Mouse (Mus musculus): ENCODE measurements at regions not wholly inside any gene's neighbourhood (a gene's known extent, or its start where the extent isn't known, plus 50 kb on each side); places are given as distances from the start of the nearest gene placed in this dataset.

GRCm38 (mm10) chr1:61295219-61295618 lies 317.5 kb downstream of the Icos start:
- no peaks in the 10 kb centered on the region for H3K4me1 ChIP-seq (ENCODE audit: control insufficient read depth, insufficient read depth)
- no peak overlapping the region for H3K4me2 ChIP-seq (ENCODE audit: low read depth, low read length)
- ATAC-seq (ENCODE audit: insufficient read depth, low read depth) (no peak), DNase-seq (ENCODE audit: low spot score) (no peak)
- H3K9ac ChIP-seq (replicated peaks; ENCODE audit: low read depth, low read length) = no peak overlapping the region
- H3K4me3 ChIP-seq (ENCODE audit: low read depth, low read length) = no peak overlapping the region
- H3K27ac ChIP-seq (ENCODE audit: low read depth) = no peak overlapping the region
- TF ChIP-seq EP300 (IDR thresholded peaks at IDR 0.05; ENCODE audit: low read depth) (no peak), CTCF (IDR thresholded peaks at IDR 0.05; ENCODE audit: low read depth) (no peak)
- H3K9me3 ChIP-seq (replicated peaks; ENCODE audit: control insufficient read depth, low read length) = no peaks in the 10 kb centered on the region
- H3K27me3 ChIP-seq (ENCODE audit: control insufficient read depth, insufficient read depth, low read length) = no peaks in the 10 kb centered on the region
- 71% methylated on average over 3 of the region's 3 CpGs for WGBS
- no peaks in the 10 kb centered on the region for H3K36me3 ChIP-seq (replicated peaks; ENCODE audit: control insufficient read depth, insufficient read depth, low read length)

DNA sequence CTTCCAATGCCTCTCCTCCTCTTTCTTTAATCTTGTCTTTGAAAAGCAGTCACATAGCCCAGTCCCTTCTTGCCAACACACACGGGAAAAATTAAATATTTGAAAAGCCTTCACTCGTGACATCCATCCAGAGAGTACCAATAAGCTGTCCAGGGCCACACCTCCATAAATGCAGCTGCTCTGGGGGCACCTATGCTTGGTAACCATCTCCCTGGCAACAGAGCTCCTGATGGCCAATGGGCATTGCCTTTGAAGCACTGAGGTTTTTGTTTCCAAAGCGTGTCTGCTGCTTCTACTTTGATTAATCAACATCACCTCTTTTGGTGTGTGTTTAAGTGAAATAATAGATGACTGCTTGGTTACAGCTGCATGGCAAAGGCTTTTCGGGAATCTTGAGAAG lies 319.1 kb downstream of the Icos start:
- WGBS = 62% methylated on average over 4 of the region's 4 CpGs
- TF ChIP-seq CTCF (IDR thresholded peaks at IDR 0.05; ENCODE audit: low read depth) = no peak
- TF ChIP-seq EP300 (IDR thresholded peaks at IDR 0.05; ENCODE audit: low read depth) = no peak
- Histone ChIP-seq H3K4me2 (ENCODE audit: low read depth, low read length) (no peak overlapping the region), H3K4me1 (ENCODE audit: control insufficient read depth, insufficient read depth) (no peaks in the 10 kb centered on the region), H3K4me3 (ENCODE audit: low read depth, low read length) (no peak overlapping the region), H3K9ac (replicated peaks; ENCODE audit: low read depth, low read length) (no peak overlapping the region), H3K9me3 (replicated peaks; ENCODE audit: control insufficient read depth, low read length) (no peaks in the 10 kb centered on the region), H3K27me3 (ENCODE audit: control insufficient read depth, insufficient read depth, low read length) (no peaks in the 10 kb centered on the region), H3K27ac (ENCODE audit: low read depth) (no peak overlapping the region), H3K36me3 (replicated peaks; ENCODE audit: control insufficient read depth, insufficient read depth, low read length) (no peaks in the 10 kb centered on the region)
- DNase-seq (ENCODE audit: low spot score) (no peak), ATAC-seq (ENCODE audit: insufficient read depth, low read depth) (no peak)

GRCm38 (mm10) chr1:61297361-61297760 lies 319.6 kb downstream of the Icos start:
- Histone ChIP-seq H3K4me1 (ENCODE audit: control insufficient read depth, insufficient read depth) (no peaks in the 10 kb centered on the region), H3K4me3 (ENCODE audit: low read depth, low read length) (no peak overlapping the region), H3K36me3 (replicated peaks; ENCODE audit: control insufficient read depth, insufficient read depth, low read length) (no peaks in the 10 kb centered on the region), H3K4me2 (ENCODE audit: low read depth, low read length) (no peak overlapping the region), H3K27ac (ENCODE audit: low read depth) (no peak overlapping the region), H3K27me3 (ENCODE audit: control insufficient read depth, insufficient read depth, low read length) (no peaks in the 10 kb centered on the region), H3K9me3 (replicated peaks; ENCODE audit: control insufficient read depth, low read length) (no peaks in the 10 kb centered on the region), H3K9ac (replicated peaks; ENCODE audit: low read depth, low read length) (no peak overlapping the region)
- WGBS = 81% methylated on average over 3 of the region's 3 CpGs
- ATAC-seq (ENCODE audit: insufficient read depth, low read depth) = no peak
- DNase-seq (ENCODE audit: low spot score) = no peak
- TF ChIP-seq CTCF (IDR thresholded peaks at IDR 0.05; ENCODE audit: low read depth) (no peak), EP300 (IDR thresholded peaks at IDR 0.05; ENCODE audit: low read depth) (no peak)

DNA sequence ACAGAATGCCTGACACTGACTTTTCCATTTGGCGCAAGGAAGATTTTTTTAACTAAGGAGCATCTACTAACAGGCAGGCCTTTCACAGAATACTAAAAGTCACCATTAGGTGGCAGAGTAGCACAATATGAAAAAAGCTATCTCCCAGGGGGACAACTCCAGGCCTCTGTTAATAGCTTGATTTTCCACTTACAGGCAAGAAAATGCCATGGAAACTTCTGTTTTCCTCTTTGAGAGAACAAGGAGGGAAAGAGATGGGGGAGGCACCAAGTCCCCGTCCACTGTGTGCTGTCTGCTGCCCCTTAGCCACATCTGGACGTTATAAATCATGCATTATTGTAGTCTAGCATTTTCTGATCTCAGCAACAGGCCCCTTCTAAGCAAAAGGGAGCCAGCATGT lies 320.3 kb downstream of the Icos start:
- no peaks in the 10 kb centered on the region for H3K27me3 ChIP-seq (ENCODE audit: control insufficient read depth, insufficient read depth, low read length)
- H3K4me3 ChIP-seq (ENCODE audit: low read depth, low read length) = no peak overlapping the region
- no peak overlapping the region for H3K9ac ChIP-seq (replicated peaks; ENCODE audit: low read depth, low read length)
- TF ChIP-seq CTCF (IDR thresholded peaks at IDR 0.05; ENCODE audit: low read depth) = peak; percentile 65
- TF ChIP-seq EP300 (IDR thresholded peaks at IDR 0.05; ENCODE audit: low read depth) = no peak
- no peaks in the 10 kb centered on the region for H3K9me3 ChIP-seq (replicated peaks; ENCODE audit: control insufficient read depth, low read length)
- no peaks in the 10 kb centered on the region for H3K4me1 ChIP-seq (ENCODE audit: control insufficient read depth, insufficient read depth)
- H3K4me2 ChIP-seq (ENCODE audit: low read depth, low read length) = no peak overlapping the region
- DNase-seq (ENCODE audit: low spot score) (peak; percentile 76), ATAC-seq (ENCODE audit: insufficient read depth, low read depth) (peak; percentile 47; the same call in 1 of the 2 replicates)
- no peak overlapping the region for H3K27ac ChIP-seq (ENCODE audit: low read depth)
- H3K36me3 ChIP-seq (replicated peaks; ENCODE audit: control insufficient read depth, insufficient read depth, low read length) = no peaks in the 10 kb centered on the region
- 34% methylated on average over 3 of the region's 3 CpGs for WGBS

DNA sequence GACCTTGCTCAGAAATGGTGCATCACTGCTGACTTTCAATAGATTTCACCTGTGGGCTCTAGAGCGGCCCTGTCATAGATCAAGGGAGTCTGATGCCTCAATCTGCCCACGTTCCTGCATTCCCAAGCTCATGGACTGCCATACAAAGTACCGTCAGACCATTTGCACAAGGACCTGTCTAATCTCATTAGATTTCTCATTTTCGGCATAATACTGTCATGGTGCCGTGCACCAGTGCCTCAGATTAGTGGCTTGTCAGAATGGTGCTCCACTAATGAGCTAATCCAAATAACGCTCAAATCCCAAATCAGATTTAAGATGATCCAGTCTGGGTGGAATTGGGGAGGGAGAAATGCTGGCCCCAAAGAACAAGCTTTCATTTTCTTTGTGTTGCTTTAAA lies 321.1 kb downstream of the Icos start:
- DNase-seq (ENCODE audit: low spot score) = no peak
- Histone ChIP-seq H3K27ac (ENCODE audit: low read depth) (no peak overlapping the region), H3K36me3 (replicated peaks; ENCODE audit: control insufficient read depth, insufficient read depth, low read length) (no peaks in the 10 kb centered on the region), H3K9me3 (replicated peaks; ENCODE audit: control insufficient read depth, low read length) (no peaks in the 10 kb centered on the region), H3K4me1 (ENCODE audit: control insufficient read depth, insufficient read depth) (0 out of 2 replicates have a peak, but pooled peaks cover 3% of the 10 kb centered on the region), H3K9ac (replicated peaks; ENCODE audit: low read depth, low read length) (no peak overlapping the region), H3K4me2 (ENCODE audit: low read depth, low read length) (no peak overlapping the region), H3K27me3 (ENCODE audit: control insufficient read depth, insufficient read depth, low read length) (no peaks in the 10 kb centered on the region), H3K4me3 (ENCODE audit: low read depth, low read length) (no peak overlapping the region)
- TF ChIP-seq EP300 (IDR thresholded peaks at IDR 0.05; ENCODE audit: low read depth) = no peak
- TF ChIP-seq CTCF (IDR thresholded peaks at IDR 0.05; ENCODE audit: low read depth) = no peak
- 87% methylated on average over 6 of the region's 6 CpGs for WGBS
- ATAC-seq (ENCODE audit: insufficient read depth, low read depth) = no peak

- H3K27me3 ChIP-seq (ENCODE audit: control insufficient read depth, insufficient read depth, low read length) = no peaks in the 10 kb centered on the region
- DNase-seq (ENCODE audit: low spot score) (no peak), ATAC-seq (ENCODE audit: insufficient read depth, low read depth) (no peak)
- H3K4me2 ChIP-seq (ENCODE audit: low read depth, low read length) = no peak overlapping the region
- H3K9ac ChIP-seq (replicated peaks; ENCODE audit: low read depth, low read length) = no peak overlapping the region
- no peak overlapping the region for H3K27ac ChIP-seq (ENCODE audit: low read depth)
- no peaks in the 10 kb centered on the region for H3K36me3 ChIP-seq (replicated peaks; ENCODE audit: control insufficient read depth, insufficient read depth, low read length)
- 70% methylated on average over 4 of the region's 4 CpGs for WGBS
- TF ChIP-seq CTCF (IDR thresholded peaks at IDR 0.05; ENCODE audit: low read depth) (no peak), EP300 (IDR thresholded peaks at IDR 0.05; ENCODE audit: low read depth) (no peak)
- no peaks in the 10 kb centered on the region for H3K9me3 ChIP-seq (replicated peaks; ENCODE audit: control insufficient read depth, low read length)
- H3K4me1 ChIP-seq (ENCODE audit: control insufficient read depth, insufficient read depth) = 0 out of 2 replicates have a peak, but pooled peaks cover 3% of the 10 kb centered on the region
- H3K4me3 ChIP-seq (ENCODE audit: low read depth, low read length) = no peak overlapping the region
Observed at GRCm38 (mm10) chr1:61300491-61300890, 322.8 kb downstream of the Icos start.
